Mouse (Mus musculus): Measurements from ENCODE around the gene Etfbkmt.

DNA sequence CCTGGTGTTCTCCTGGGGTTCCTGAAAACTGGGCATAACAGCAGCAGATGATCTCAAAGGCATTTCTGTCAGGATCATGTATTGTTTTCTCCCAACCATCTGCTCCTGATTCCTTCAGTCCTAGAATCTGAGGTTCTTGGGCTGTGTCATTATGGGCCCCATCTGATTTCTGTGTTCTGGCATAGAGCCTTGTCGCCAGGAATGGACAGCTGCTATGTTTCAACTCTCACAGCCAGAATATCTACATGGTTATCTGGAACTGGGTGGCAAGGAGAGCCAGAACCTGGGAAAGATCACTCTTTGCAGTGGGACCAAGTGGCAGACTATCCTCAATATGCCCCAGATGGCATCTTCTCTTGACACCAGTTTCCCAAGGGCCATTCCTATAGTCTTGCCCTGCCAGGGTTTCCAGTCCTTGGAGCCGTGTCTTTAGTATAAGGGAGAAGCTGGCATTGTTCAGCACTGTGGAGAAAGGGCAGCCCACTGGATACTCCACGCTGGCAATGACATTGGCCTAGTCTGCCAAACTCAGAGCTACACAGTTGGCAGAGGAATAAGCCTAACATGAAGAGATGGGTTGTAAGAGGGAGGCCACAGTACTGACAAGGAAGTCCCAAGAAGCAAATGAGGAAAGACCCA, 35.4 kb downstream of the Etfbkmt start:
- no peak for TF ChIP-seq ZC3H11A (IDR thresholded peaks at IDR 0.05; ENCODE audit: borderline replicate concordance, low read depth, low read length)
- no peak for TF ChIP-seq CHD2 (IDR thresholded peaks at IDR 0.05; ENCODE audit: low read depth, low read length)
